Comparison of ENCODE assay signal across 9 mouse cellular contexts in genomic region chr15:81361022-81361404, GRCm38 (mm10). TPM values are rescaled to one million over a fixed set of nuclear protein-coding genes. Genes with fewer than 3 reads are reported as not detected.
DNase-seq lines count a peak whose midpoint lies in the region; ATAC-seq and TF ChIP-seq lines count a peak whose summit lies in the region.
"Had no signal": no experiment of that assay in that cellular context is flagged by ENCODE, and none has a peak within 500 bp of the region (broad histone marks: within the 10 kb centered on the region; RNA-seq: fewer than 3 reads in every experiment).

No protein-coding gene starts in this region.

- H3K27ac ChIP-seq in heart, embryonic 15.5 days, result peak overlapping the region; percentile 86
- H3K27ac ChIP-seq in bone marrow macrophage, adult 2 months (ENCODE audit: insufficient read depth, low read depth, low read length), result peak overlapping the region; percentile 89
- peak overlapping the region; percentile 80; the same call in 1 of the 2 replicates for H3K27ac ChIP-seq in hindbrain, embryonic 16.5 days (ENCODE audit: low read depth, low read length)
- H3K27ac ChIP-seq in midbrain, embryonic 14.5 days (replicated peaks; ENCODE audit: low read depth, low read length), result peak overlapping the region; percentile 65; the same call in 1 of the 2 replicates

- peak overlapping the region; percentile 80 for H3K4me2 ChIP-seq in heart, embryonic 15.5 days
- H3K4me2 ChIP-seq in hindbrain, embryonic 16.5 days (ENCODE audit: low read length), result peak overlapping the region; percentile 85
- H3K4me2 ChIP-seq in midbrain, embryonic 14.5 days (ENCODE audit: low read length), result peak overlapping the region; percentile 79

- peaks cover 26% of the 10 kb centered on the region for H3K36me3 ChIP-seq in heart, embryonic 15.5 days
- H3K36me3 ChIP-seq in hindbrain, embryonic 16.5 days (ENCODE audit: control insufficient read depth, insufficient read depth, low read length), result peaks cover 16% of the 10 kb centered on the region
- peaks cover 34% of the 10 kb centered on the region for H3K36me3 ChIP-seq in midbrain, embryonic 14.5 days (ENCODE audit: control insufficient read depth, insufficient read depth, low read length)

- no peaks in the 10 kb centered on the region for H3K27me3 ChIP-seq in heart, embryonic 15.5 days
- no peaks in the 10 kb centered on the region for H3K27me3 ChIP-seq in hindbrain, embryonic 16.5 days (replicated peaks; ENCODE audit: control insufficient read depth, insufficient read depth, low read length)
- no peaks in the 10 kb centered on the region for H3K27me3 ChIP-seq in midbrain, embryonic 14.5 days (ENCODE audit: control insufficient read depth, insufficient read depth, low read length)

- no peak for TF ChIP-seq POLR2A in bone marrow macrophage, adult 2 months (IDR thresholded peaks at IDR 0.05; ENCODE audit: borderline replicate concordance, low read depth, low read length)

- H3K4me1 ChIP-seq in heart, embryonic 15.5 days (replicated peaks), result peaks cover 16% of the 10 kb centered on the region
- H3K4me1 ChIP-seq in bone marrow macrophage, adult 2 months (ENCODE audit: control insufficient read depth, insufficient read depth, low read length), result peaks cover 33% of the 10 kb centered on the region
- H3K4me1 ChIP-seq in hindbrain, embryonic 16.5 days (ENCODE audit: control insufficient read depth, insufficient read depth, low read depth, low read length), result peaks cover 13% of the 10 kb centered on the region
- H3K4me1 ChIP-seq in midbrain, embryonic 14.5 days (ENCODE audit: control insufficient read depth, insufficient read depth, low read length), result peaks cover 16% of the 10 kb centered on the region; the same call in 1 of the 2 replicates

- TF ChIP-seq CTCF in bone marrow macrophage, adult 2 months (IDR thresholded peaks at IDR 0.05; ENCODE audit: low read depth, low read length), result no peak

- peak; percentile 30; the same call in 1 of the 2 replicates for ATAC-seq in heart, embryonic 15.5 days (replicated peaks; ENCODE audit: insufficient number of reproducible peaks, insufficient read depth, low FRiP score, low read depth)
- no peak; the same call in 1 of the 2 replicates for ATAC-seq in hindbrain, embryonic 16.5 days
- ATAC-seq in midbrain, embryonic 14.5 days (ENCODE audit: low FRiP score, low TSS enrichment), result peak; percentile 43; the same call in 1 of the 2 replicates

- peak overlapping the region; percentile 32 for H3K9ac ChIP-seq in heart, embryonic 15.5 days
- peak overlapping the region; percentile 47 for H3K9ac ChIP-seq in hindbrain, embryonic 16.5 days (ENCODE audit: low read depth, low read length)
- H3K9ac ChIP-seq in midbrain, embryonic 14.5 days (replicated peaks; ENCODE audit: low read length), result 0 out of 2 replicates have a peak overlapping the region, but pooled peaks have one; percentile 0

- DNase-seq in heart, adult 11 months, result no peak
- no peak for DNase-seq in midbrain, embryonic 14.5 days
- no peak for DNase-seq in spleen, adult 18-20 months
- DNase-seq in layer of hippocampus, postnatal 36 days, result no peak
- no peak for DNase-seq in frontal cortex, postnatal 25 days (ENCODE audit: low spot score in 2 of 2)

- peak overlapping the region; percentile 71 for H3K4me3 ChIP-seq in heart, embryonic 15.5 days
- H3K4me3 ChIP-seq in bone marrow macrophage, adult 2 months (ENCODE audit: insufficient read depth, low read length), result peak overlapping the region; percentile 39
- peak overlapping the region; percentile 79 for H3K4me3 ChIP-seq in hindbrain, embryonic 16.5 days (ENCODE audit: low read length)
- peak overlapping the region; percentile 61 for H3K4me3 ChIP-seq in midbrain, embryonic 14.5 days (replicated peaks; ENCODE audit: low read depth, low read length)

- 36% methylated on average over 6 of the region's 6 CpGs for WGBS in heart, embryonic 15.5 days
- WGBS in hindbrain, embryonic 16.5 days, result 44% methylated on average over 6 of the region's 6 CpGs
- 34% methylated on average over 6 of the region's 6 CpGs for WGBS in midbrain, embryonic 14.5 days

- H3K9me3 ChIP-seq in heart, embryonic 15.5 days (replicated peaks), result no peaks in the 10 kb centered on the region
- H3K9me3 ChIP-seq in hindbrain, embryonic 16.5 days (ENCODE audit: control insufficient read depth, low read length), result no peaks in the 10 kb centered on the region
- H3K9me3 ChIP-seq in midbrain, embryonic 14.5 days (ENCODE audit: control insufficient read depth, low read length), result no peaks in the 10 kb centered on the region

RNA-seq across cellular contexts. Expression of gene Slc25a17, which starts 0.4 kb away (rescaled TPM):
- polyA plus RNA-seq in heart, embryonic 15.5 days (2015; fragmentation: Nextera tagmentation; extraction: Ambion mirVana), result 47.8 and 60.5 TPM in 2 replicates
- polyA plus RNA-seq in bone marrow macrophage, adult 2 months (2012; ENCODE audit: insufficient read depth, insufficient read length, missing spikeins), result 38.0 and 42.7 TPM in 2 replicates
- polyA plus RNA-seq in hindbrain, embryonic 16.5 days (2015; fragmentation: Nextera tagmentation; extraction: Ambion mirVana), result 131 and 133 TPM in 2 replicates
- 151 and 153 TPM in 2 replicates for polyA plus RNA-seq in midbrain, embryonic 14.5 days (2014; fragmentation: Nextera tagmentation; extraction: Ambion mirVana)
- total RNA-seq in layer of hippocampus, postnatal 36 days (2021), result 10 to 100 TPM; 39.8 to 44.0 TPM

RNA-seq across cellular contexts. Expression of gene St13, which starts 38.9 kb away (rescaled TPM):
- polyA plus RNA-seq in heart, embryonic 15.5 days (2015; fragmentation: Nextera tagmentation; extraction: Ambion mirVana), result 104 and 107 TPM in 2 replicates
- polyA plus RNA-seq in bone marrow macrophage, adult 2 months (2012; ENCODE audit: insufficient read depth, insufficient read length, missing spikeins), result 166 and 202 TPM in 2 replicates
- 200 and 211 TPM in 2 replicates for polyA plus RNA-seq in hindbrain, embryonic 16.5 days (2015; fragmentation: Nextera tagmentation; extraction: Ambion mirVana)
- 176 and 179 TPM in 2 replicates for polyA plus RNA-seq in midbrain, embryonic 14.5 days (2014; fragmentation: Nextera tagmentation; extraction: Ambion mirVana)
- 100 to 1,000 TPM; 177 to 181 TPM for total RNA-seq in layer of hippocampus, postnatal 36 days (2021)

RNA-seq across cellular contexts. Expression of gene Xpnpep3, which starts 38.9 kb away (rescaled TPM):
- 8.9 and 10.3 TPM in 2 replicates for polyA plus RNA-seq in heart, embryonic 15.5 days (2015; fragmentation: Nextera tagmentation; extraction: Ambion mirVana)
- 8.8 and 9.8 TPM in 2 replicates for polyA plus RNA-seq in bone marrow macrophage, adult 2 months (2012; ENCODE audit: insufficient read depth, insufficient read length, missing spikeins)
- 8.3 and 10.6 TPM in 2 replicates for polyA plus RNA-seq in hindbrain, embryonic 16.5 days (2015; fragmentation: Nextera tagmentation; extraction: Ambion mirVana)
- polyA plus RNA-seq in midbrain, embryonic 14.5 days (2014; fragmentation: Nextera tagmentation; extraction: Ambion mirVana), result 3.9 and 6.6 TPM in 2 replicates
- 10 to 100 TPM; 17.3 to 18.0 TPM for total RNA-seq in layer of hippocampus, postnatal 36 days (2021)

RNA-seq across cellular contexts. Expression of gene Dnajb7, which starts 47.1 kb away (rescaled TPM):
- 1.1 and 1.3 TPM in 2 replicates for polyA plus RNA-seq in heart, embryonic 15.5 days (2015; fragmentation: Nextera tagmentation; extraction: Ambion mirVana)
- polyA plus RNA-seq in bone marrow macrophage, adult 2 months (2012; ENCODE audit: insufficient read depth, insufficient read length, missing spikeins), result 0.79 TPM in 1 of 2 replicates, not detected in the other
- polyA plus RNA-seq in hindbrain, embryonic 16.5 days (2015; fragmentation: Nextera tagmentation; extraction: Ambion mirVana), result 0.95 and 1.3 TPM in 2 replicates
- 0.47 and 1.1 TPM in 2 replicates for polyA plus RNA-seq in midbrain, embryonic 14.5 days (2014; fragmentation: Nextera tagmentation; extraction: Ambion mirVana)
- total RNA-seq in layer of hippocampus, postnatal 36 days (2021), result not detected
- total RNA-seq: ES-E14 had no signal
